Mouse (Mus musculus) MEL (cell line): ENCODE results near the gene Acvrl1. TPM values are rescaled to one million over a fixed set of nuclear protein-coding genes. Genes with fewer than 3 reads are reported as not detected.

Experiments used
- DNase-seq: peaks from one replicate; pipeline ENCODE4 v3.0.0; 2011; ENCODE audit warnings: low read depth, low spot score
- H3K27ac ChIP-seq: 2 replicates; pipeline ENCODE4 v1.5.1; 2012; ENCODE audit warnings: low read depth, mild to moderate bottlenecking, control low read depth, low read length, moderate library complexity; ENCODE audit not compliant: control insufficient read depth
- H3K27me3 ChIP-seq, 2 experiments: fragments of 150-350 bp in 1 of 2; sonication (generic) in 1 of 2; 2 replicates each; pipeline ENCODE4 v1.6.1; 2012; ENCODE audit warnings: low read length in 2 of 2, mild to moderate bottlenecking in 2 of 2, improper control_type of control experiment in 1 of 2, moderate library complexity in 1 of 2; ENCODE audit not compliant: insufficient read depth in 2 of 2, control insufficient read depth in 1 of 2
- H3K36me3 ChIP-seq, 2 experiments: 2 replicates each; pipeline ENCODE4 v1.6.1; 2012 to 2014; ENCODE audit warnings: low read length in 2 of 2, improper control_type of control experiment in 1 of 2, inconsistent platforms in 1 of 2, mild to moderate bottlenecking in 1 of 2; ENCODE audit not compliant: insufficient read depth in 2 of 2, control insufficient read depth in 1 of 2
- H3K4me1 ChIP-seq, 2 experiments: fragments of 150-350 bp in 1 of 2; sonication (generic) in 1 of 2; 2 replicates each; pipeline ENCODE4 v1.6.1; 2012; ENCODE audit warnings: low read length in 2 of 2, improper control_type of control experiment in 1 of 2, mild to moderate bottlenecking in 1 of 2; ENCODE audit not compliant: insufficient read depth in 2 of 2, control insufficient read depth in 1 of 2
- H3K4me3 ChIP-seq, 2 experiments: fragments of 150-350 bp in 1 of 2; sonication (generic) in 1 of 2; 2 replicates each; pipeline ENCODE4 v1.5.1; 2012; ENCODE audit warnings: low read depth in 2 of 2, low read length in 2 of 2, mild to moderate bottlenecking in 2 of 2, moderate library complexity in 2 of 2, control low read depth in 1 of 2, improper control_type of control experiment in 1 of 2; ENCODE audit not compliant: control insufficient read depth in 1 of 2, insufficient read depth in 1 of 2
- H3K79me2 ChIP-seq: 2 replicates; pipeline ENCODE4 v1.6.1; 2012; ENCODE audit warnings: mild to moderate bottlenecking, low read length, moderate library complexity; ENCODE audit not compliant: control insufficient read depth, poor library complexity, insufficient read depth
- H3K9ac ChIP-seq: 2 replicates; pipeline ENCODE4 v1.6.1; 2012; ENCODE audit warnings: low read depth, mild to moderate bottlenecking, control low read depth, low read length, moderate library complexity; ENCODE audit not compliant: control insufficient read depth, poor library complexity, severe bottlenecking
- H3K9me3 ChIP-seq: fragments of 150-350 bp; sonication (generic); replicated peaks from 2 replicates; pipeline ENCODE4 v1.6.1; 2012; ENCODE audit warnings: mild to moderate bottlenecking, low read length, improper control_type of control experiment, moderate library complexity; ENCODE audit not compliant: insufficient read depth
- ELF1 ChIP-seq: IDR thresholded peaks from 2 replicates; pipeline ENCODE4 v1.6.1; 2014; ENCODE audit warnings: low read depth, mild to moderate bottlenecking, inconsistent platforms, low read length, improper control_type of control experiment, moderate library complexity
- GATA1 ChIP-seq: IDR thresholded peaks from 2 replicates; pipeline ENCODE4 v1.6.1; 2011; ENCODE audit warnings: low read depth, low read length, improper control_type of control experiment
- MEF2A ChIP-seq: IDR thresholded peaks from 2 replicates; pipeline ENCODE4 v1.6.1; 2014; ENCODE audit warnings: low read depth, mild to moderate bottlenecking, inconsistent platforms, low read length, improper control_type of control experiment; ENCODE audit not compliant: poor library complexity, insufficient replicate concordance, severe bottlenecking; ENCODE audit errors: extremely low read depth
- MYB ChIP-seq: IDR thresholded peaks from 2 replicates; pipeline ENCODE4 v1.6.1; 2011; ENCODE audit warnings: mild to moderate bottlenecking, low read depth, low read length, improper control_type of control experiment
- RAD21 ChIP-seq: IDR thresholded peaks from 2 replicates; pipeline ENCODE4 v1.6.1; 2011; ENCODE audit warnings: mild to moderate bottlenecking, low read depth, low read length, improper control_type of control experiment
- SIN3A ChIP-seq: IDR thresholded peaks from 2 replicates; pipeline ENCODE4 v1.6.1; 2012; ENCODE audit warnings: low read length, improper control_type of control experiment, inconsistent platforms
- TAL1 ChIP-seq: IDR thresholded peaks from 2 replicates; pipeline ENCODE4 v1.6.1; 2012; ENCODE audit warnings: mild to moderate bottlenecking, inconsistent platforms, low read length, moderate library complexity, mixed read lengths
- USF2 ChIP-seq, 2 experiments: IDR thresholded peaks; 2 replicates each; pipeline ENCODE4 v1.6.1; 2011 to 2012; ENCODE audit warnings: improper control_type of control experiment in 2 of 2, low read length in 2 of 2, borderline replicate concordance in 1 of 2, inconsistent platforms in 1 of 2, low read depth in 1 of 2, mild to moderate bottlenecking in 1 of 2; ENCODE audit not compliant: insufficient read depth in 1 of 2
- ZKSCAN1 ChIP-seq: IDR thresholded peaks from 2 replicates; pipeline ENCODE4 v1.6.1; 2012; ENCODE audit warnings: low read depth, mild to moderate bottlenecking, inconsistent platforms, low read length, improper control_type of control experiment, moderate library complexity
- polyA plus RNA-seq, 2 experiments: library from polyadenylated mRNA; stranded (reverse) in 1 of 2; unstranded in 1 of 2; fragments of >175 nt in 1 of 2; fragments of >200 nt in 1 of 2; gene quantifications; 2 replicates each; pipeline versions ENCODE4 v1.2.1 to v1.2.4; 2012; ENCODE audit warnings: low replicate concordance in 2 of 2, low read depth in 1 of 2; ENCODE audit not compliant: insufficient read length in 2 of 2, insufficient read depth in 1 of 2, missing spikeins in 1 of 2
- total RNA-seq: library from RNA; depleted of rRNA; stranded (reverse); fragments of 300-350 nt; gene quantifications from 2 replicates; pipeline ENCODE4 v1.2.3, GENCODE M21; 2012

Acvrl1 gene
- total and polyA plus RNA-seq, 3 experiments: 0.08 to 0.18 TPM; not detected in 1

GRCm38 (mm10) chr15:101129412-101129811 is 1.1 kb downstream of the Acvrl1 start (continued):
- TF ChIP-seq ELF1 (no peak), MYB (no peak), TAL1 (no peak), SIN3A (no peak)

GRCm38 (mm10) chr15:101131498-101131897 is 3.2 kb downstream of the Acvrl1 start:
- Histone ChIP-seq H3K27ac (no peak overlapping the region), H3K4me1 (no peaks in the 10 kb centered on the region), H3K4me3 (no peak overlapping the region), H3K9me3 (no peaks in the 10 kb centered on the region), H3K36me3 (no peaks in the 10 kb centered on the region), H3K79me2 (no peaks in the 10 kb centered on the region), H3K9ac (no peak overlapping the region), H3K27me3 (peaks cover 6 to 8% of the 10 kb centered on the region in 2 experiments; a peak in 3 of 4 replicates)
- TF ChIP-seq TAL1 (no peak), GATA1 (no peak), RAD21 (no peak), USF2 (IDR thresholded peaks at IDR 0.05; ENCODE audit: borderline replicate concordance in 1 of 2, insufficient read depth in 1 of 2, low read depth in 1 of 2, low read length in 2 of 2) (no peak), MEF2A (no peak)
- no peak for DNase-seq

GRCm38 (mm10) chr15:101132041-101132440 is 3.7 kb downstream of the Acvrl1 start:
- Histone ChIP-seq H3K9me3 (no peaks in the 10 kb centered on the region), H3K36me3 (no peaks in the 10 kb centered on the region), H3K4me1 (no peaks in the 10 kb centered on the region), H3K4me3 (no peak overlapping the region), H3K27me3 (peaks cover 4 to 8% of the 10 kb centered on the region in 2 experiments; a peak in 3 of 4 replicates), H3K79me2 (no peaks in the 10 kb centered on the region), H3K9ac (no peak overlapping the region), H3K27ac (no peak overlapping the region)
- no peak for DNase-seq
- TF ChIP-seq ZKSCAN1: no peak

- H3K9ac ChIP-seq: no peak overlapping the region
- H3K4me3 ChIP-seq: no peak overlapping the region
- H3K36me3 ChIP-seq: peaks cover 0 to 1% of the 10 kb centered on the region in 2 experiments; a peak in 2 of 4 replicates
- no peaks in the 10 kb centered on the region for H3K9me3 ChIP-seq
- no peaks in the 10 kb centered on the region for H3K79me2 ChIP-seq
- H3K4me1 ChIP-seq: peaks cover 1 to 5% of the 10 kb centered on the region in 2 experiments; a peak in 3 of 4 replicates
- DNase-seq: no peak
- H3K27ac ChIP-seq: no peak overlapping the region
- peaks cover 4 to 7% of the 10 kb centered on the region in 2 experiments; a peak in 2 of 4 replicates for H3K27me3 ChIP-seq
- no peak for TF ChIP-seq USF2 (IDR thresholded peaks at IDR 0.05; ENCODE audit: borderline replicate concordance in 1 of 2, insufficient read depth in 1 of 2, low read depth in 1 of 2, low read length in 2 of 2)
- TF ChIP-seq, all 39 proteins: peak for 0
These were observed 4.4 kb downstream of the Acvrl1 start for GRCm38 (mm10) chr15:101132761-101133160.
